Mouse (Mus musculus): ENCODE results near the gene Tstd3.

- no peak for TF ChIP-seq CTCF (IDR thresholded peaks at IDR 0.05; ENCODE audit: borderline replicate concordance, control insufficient read depth, extremely low read depth, insufficient read depth, low read length, poor library complexity)
- no peak for TF ChIP-seq POLR2A (IDR thresholded peaks at IDR 0.05; ENCODE audit: control insufficient read depth, extremely low read depth, insufficient read depth, low read length, poor library complexity)
Observed at GRCm38 (mm10) chr4:21772306-21772705, 5.3 kb upstream of the Tstd3 start.

Measured in thymus, adult 2 months (tissue).